Mouse (Mus musculus): ENCODE measurements around the gene Tmem251.

The Tmem251 gene

GRCm38 (mm10) chr12:102743589-102744574, at the start of gene Tmem251, which contains the start of gene Moap1:
TSS of gene Tmem251 (plus strand) at chr12:102743762.
TSS of gene Moap1 (minus strand) at chr12:102743661.
- DNase-seq (ENCODE audit: low spot score in 2 of 2) = peak; percentile 89 to 93

DNA sequence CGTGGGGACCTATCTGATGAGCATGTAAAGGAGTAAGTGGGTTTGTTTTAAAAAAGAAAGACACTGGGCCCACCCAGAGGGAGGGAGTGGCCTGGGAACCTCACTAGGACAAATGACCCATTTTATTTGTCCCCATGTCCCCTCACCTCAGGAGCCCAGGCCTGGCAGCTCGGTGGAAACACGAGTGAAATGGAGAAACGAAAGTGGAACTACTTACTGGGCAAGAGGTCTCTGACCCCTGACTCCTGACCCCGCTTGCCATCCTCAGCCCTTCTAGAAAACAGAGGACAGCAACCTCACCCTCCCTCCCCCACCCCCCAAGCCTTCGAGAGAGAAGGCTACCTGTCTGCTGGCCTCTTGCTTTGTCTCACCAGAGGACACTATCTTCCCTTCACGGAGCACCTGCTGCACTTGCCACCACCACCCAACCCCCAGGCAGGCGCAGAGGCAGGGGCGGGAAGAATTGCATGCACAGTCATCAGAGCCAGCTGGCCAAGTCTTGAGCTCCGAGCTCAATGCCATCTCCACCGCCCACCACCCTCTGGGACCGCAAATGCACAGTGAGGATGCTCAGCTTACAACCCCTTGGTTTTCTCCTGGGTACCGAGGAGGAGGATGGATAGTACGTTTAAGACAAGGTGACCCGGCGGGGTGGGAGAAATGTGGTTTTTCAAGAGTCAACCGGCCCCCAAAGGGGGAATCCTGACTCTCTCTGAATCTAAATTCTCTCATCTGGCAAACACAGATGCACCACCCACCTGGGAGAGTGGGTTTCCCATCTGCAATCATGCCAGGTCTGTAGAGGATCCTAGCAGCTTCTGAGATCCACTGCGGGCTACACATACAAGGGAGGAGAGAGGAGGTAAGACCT, 48.0 kb upstream of the Tmem251 start:
- peak; percentile 85 to 88 for DNase-seq (ENCODE audit: low spot score in 2 of 2)

DNA sequence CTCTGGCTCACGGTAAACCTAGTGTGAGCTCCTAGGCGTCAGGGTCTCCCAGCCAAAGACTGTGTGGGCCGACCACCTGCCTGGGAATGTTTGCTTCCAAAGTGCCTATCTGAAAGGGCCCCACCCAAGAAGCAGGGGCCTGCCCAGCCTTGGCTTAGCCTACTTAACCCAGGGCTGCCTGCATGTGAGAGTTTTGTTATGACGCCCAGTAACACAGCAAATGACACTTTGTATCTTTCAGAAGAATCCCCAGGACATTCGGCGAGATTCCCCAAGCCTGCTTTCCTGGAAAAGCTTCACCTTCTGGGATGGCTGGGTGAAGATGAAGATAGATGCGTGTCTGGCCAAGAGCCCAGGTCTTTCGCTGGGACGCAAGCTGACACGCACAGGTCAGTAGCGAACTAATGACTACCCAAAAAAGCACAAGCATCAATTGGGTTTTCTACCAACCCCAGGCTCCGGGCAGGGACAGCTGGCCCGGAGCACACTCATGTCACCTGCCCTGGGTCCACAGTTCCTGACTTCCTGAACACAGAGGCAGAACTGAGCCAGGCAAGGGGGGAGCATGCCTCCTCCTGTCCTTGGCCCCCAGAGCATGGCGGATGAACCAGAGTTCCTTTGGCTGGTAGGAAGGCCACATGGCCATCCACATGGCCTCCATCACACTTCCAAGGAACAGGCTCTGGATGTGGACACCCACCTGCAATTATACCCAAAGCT, 46.8 kb upstream of the Tmem251 start:
- no peak for DNase-seq (ENCODE audit: low spot score in 2 of 2)

GRCm38 (mm10) chr12:102697381-102697780, 46.2 kb upstream of the Tmem251 start:
- no peak for DNase-seq (ENCODE audit: low spot score in 2 of 2)

- no peak for DNase-seq (ENCODE audit: low spot score in 2 of 2)
These were observed 45.4 kb upstream of the Tmem251 start for GRCm38 (mm10) chr12:102698089-102698684.

GRCm38 (mm10) chr12:102699156-102699555, 44.4 kb upstream of the Tmem251 start:
- DNase-seq (ENCODE audit: low spot score in 2 of 2) = no peak

GRCm38 (mm10) chr12:102700453-102700852, 43.1 kb upstream of the Tmem251 start:
- DNase-seq (ENCODE audit: low spot score in 2 of 2) = peak in 1 of 2 experiments; percentile 36

GRCm38 (mm10) chr12:102701691-102702207, 41.8 kb upstream of the Tmem251 start:
- no peak for DNase-seq (ENCODE audit: low spot score in 2 of 2)

DNA sequence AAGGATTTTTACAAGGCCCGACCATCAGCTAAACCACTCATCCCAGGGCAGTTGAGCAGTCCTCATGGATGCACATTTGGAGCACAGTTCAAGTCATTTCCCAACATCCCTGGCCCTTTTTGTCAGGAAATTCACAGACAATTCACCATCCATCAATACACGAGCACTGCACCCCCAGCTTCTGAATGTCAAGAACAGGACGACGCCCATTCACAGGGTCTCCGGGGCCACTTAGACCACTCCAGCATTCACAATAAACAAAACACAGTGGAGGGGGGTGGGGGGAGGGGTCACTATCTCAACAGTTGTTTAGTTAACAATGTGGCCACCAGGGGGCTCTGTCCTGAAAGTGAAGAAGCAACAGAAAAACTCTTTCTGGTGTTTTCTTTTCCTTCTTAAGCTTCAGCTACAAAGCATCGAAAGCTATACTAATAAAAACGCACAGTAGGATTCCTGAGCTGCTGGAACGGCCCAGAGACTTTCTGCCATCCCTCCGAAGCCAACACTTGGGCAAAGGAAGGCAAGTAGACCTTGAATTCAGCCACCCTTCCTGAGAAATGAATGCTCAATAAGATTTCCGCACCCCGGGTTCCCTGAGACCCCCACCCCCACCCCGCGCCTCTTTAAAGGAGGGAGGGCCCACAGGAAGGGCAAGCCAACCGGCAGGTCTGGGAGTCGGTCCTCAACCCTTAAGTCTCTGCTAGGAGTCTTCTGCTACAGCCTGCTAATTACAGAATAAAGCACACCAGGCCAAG, 41.0 kb upstream of the Tmem251 start:
- DNase-seq (ENCODE audit: low spot score in 2 of 2) = peak; percentile 67 to 80

GRCm38 (mm10) chr12:102703111-102703412, 40.5 kb upstream of the Tmem251 start:
- peak in 1 of 2 experiments; percentile 51 for DNase-seq (ENCODE audit: low spot score in 2 of 2)

GRCm38 (mm10) chr12:102703441-102703840, 40.1 kb upstream of the Tmem251 start:
- peak in 1 of 2 experiments; percentile 24 for DNase-seq (ENCODE audit: low spot score in 2 of 2)

GRCm38 (mm10) chr12:102703921-102704408, 39.6 kb upstream of the Tmem251 start:
- DNase-seq (ENCODE audit: low spot score in 2 of 2) = no peak

GRCm38 (mm10) chr12:102704457-102705198, 38.9 kb upstream of the Tmem251 start, which contains the start of gene Itpk1:
TSS of gene Itpk1 (minus strand) at chr12:102704930.
- DNase-seq (ENCODE audit: low spot score in 2 of 2) = peak; percentile 35 to 49

GRCm38 (mm10) chr12:102705216-102705871, 38.2 kb upstream of the Tmem251 start:
- DNase-seq (ENCODE audit: low spot score in 2 of 2) = peak; percentile 86 to 91

GRCm38 (mm10) chr12:102705906-102706640, 37.5 kb upstream of the Tmem251 start:
- DNase-seq (ENCODE audit: low spot score in 2 of 2) = peak in 1 of 2 experiments; percentile 35

GRCm38 (mm10) chr12:102706833-102707463, 36.6 kb upstream of the Tmem251 start:
- no peak for DNase-seq (ENCODE audit: low spot score in 2 of 2)

GRCm38 (mm10) chr12:102708220-102708619, 35.3 kb upstream of the Tmem251 start:
- no peak for DNase-seq (ENCODE audit: low spot score in 2 of 2)

All from frontal cortex, postnatal 36 days (tissue).